ENCODE assay signal across 8 mouse cellular contexts in the genomic region with DNA sequence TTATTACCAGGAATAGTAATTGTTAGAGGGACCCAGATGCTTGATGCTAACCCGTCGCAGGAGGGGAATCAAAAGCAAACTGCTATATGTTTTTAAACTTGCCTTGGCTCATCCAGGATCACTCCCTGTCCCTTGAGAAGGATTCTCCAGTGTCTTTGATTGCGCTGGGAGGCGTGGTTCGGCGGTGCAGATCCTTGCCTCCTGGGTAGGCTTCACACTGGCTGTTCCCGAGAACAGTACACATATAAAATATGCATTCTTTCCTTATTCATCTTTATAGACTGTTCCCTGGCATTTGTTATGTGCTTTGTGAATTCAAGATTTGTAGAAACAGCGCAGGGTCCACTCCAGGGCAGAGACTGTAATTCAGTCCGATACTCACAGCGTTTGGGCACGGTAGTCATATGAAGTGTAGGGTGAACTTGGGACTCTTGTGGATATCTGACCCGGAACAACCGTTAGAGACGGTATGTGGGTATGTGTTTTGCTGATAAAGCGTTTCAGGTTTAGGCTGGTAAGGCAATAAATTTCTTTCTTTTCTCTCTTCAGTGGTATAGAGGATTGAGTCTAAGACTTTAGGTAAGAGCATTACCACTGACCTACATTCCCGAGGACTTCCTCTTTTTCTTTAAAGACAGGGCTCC. TPM values are rescaled to one million over a fixed set of nuclear protein-coding genes. Genes with fewer than 3 reads are reported as not detected.
A peak's percentile ranks its signal among the peaks of the same experiment; 100 is the strongest.
DNase-seq lines count a peak whose midpoint lies in the region; ATAC-seq and TF ChIP-seq lines count a peak whose summit lies in the region.

No protein-coding gene starts in this region.

- H3K27ac ChIP-seq in kidney, embryonic 15.5 days = peak overlapping the region; percentile 91
- H3K27ac ChIP-seq in forebrain, postnatal 0 days (ENCODE audit: low read depth, low read length) = 0 out of 2 replicates have a peak overlapping the region, but pooled peaks have one; percentile 79
- 0 out of 2 replicates have a peak overlapping the region, but pooled peaks have one; percentile 82 for H3K27ac ChIP-seq in limb, embryonic 15.5 days
- H3K27ac ChIP-seq in neural tube, embryonic 13.5 days (replicated peaks) = no peak overlapping the region; the same call in 1 of the 2 replicates

- peaks cover 11% of the 10 kb centered on the region; the same call in 1 of the 2 replicates for H3K36me3 ChIP-seq in kidney, embryonic 15.5 days
- H3K36me3 ChIP-seq in forebrain, postnatal 0 days (ENCODE audit: insufficient read depth) = 0 out of 2 replicates have a peak, but pooled peaks cover 2% of the 10 kb centered on the region
- peaks cover 11% of the 10 kb centered on the region; the same call in 1 of the 2 replicates for H3K36me3 ChIP-seq in limb, embryonic 15.5 days
- H3K36me3 ChIP-seq in neural tube, embryonic 13.5 days = no peaks in the 10 kb centered on the region

- H3K9me3 ChIP-seq in kidney, embryonic 15.5 days (replicated peaks) = no peaks in the 10 kb centered on the region
- H3K9me3 ChIP-seq in forebrain, postnatal 0 days (ENCODE audit: low read length) = no peaks in the 10 kb centered on the region
- H3K9me3 ChIP-seq in limb, embryonic 15.5 days = no peaks in the 10 kb centered on the region
- H3K9me3 ChIP-seq in neural tube, embryonic 13.5 days = no peaks in the 10 kb centered on the region

- H3K27me3 ChIP-seq in kidney, embryonic 15.5 days = no peaks in the 10 kb centered on the region
- no peaks in the 10 kb centered on the region for H3K27me3 ChIP-seq in forebrain, postnatal 0 days (ENCODE audit: insufficient read depth, low read length)
- no peaks in the 10 kb centered on the region for H3K27me3 ChIP-seq in limb, embryonic 15.5 days
- H3K27me3 ChIP-seq in neural tube, embryonic 13.5 days = no peaks in the 10 kb centered on the region

- no peak for ATAC-seq in kidney, embryonic 15.5 days (replicated peaks; ENCODE audit: low FRiP score)
- ATAC-seq in forebrain, postnatal 0 days = no peak
- ATAC-seq in limb, embryonic 15.5 days (ENCODE audit: insufficient number of reproducible peaks, low FRiP score, low TSS enrichment, low read depth) = no peak
- no peak for ATAC-seq in neural tube, embryonic 13.5 days (ENCODE audit: low read depth)
- no peak for ATAC-seq in inflammation-experienced regulatory T-cells, adult 6 months

- intact Hi-C loops in left cerebral cortex, postnatal 36 days (cut with DNase I) = no loop called here

- DNase-seq in kidney, adult 8-10 months = no peak
- peak; percentile 23 to 50 for DNase-seq in adrenal gland, postnatal 36 days
- no peak for DNase-seq in forebrain, postnatal 0 days
- no peak for DNase-seq in left cerebral cortex, postnatal 36 days (ENCODE audit: low spot score in 2 of 2)

- peak overlapping the region; percentile 93 for H3K4me3 ChIP-seq in kidney, embryonic 15.5 days (replicated peaks)
- peak overlapping the region; percentile 83 for H3K4me3 ChIP-seq in forebrain, postnatal 0 days (ENCODE audit: low read depth, low read length)
- peak overlapping the region; percentile 85 for H3K4me3 ChIP-seq in limb, embryonic 15.5 days
- H3K4me3 ChIP-seq in neural tube, embryonic 13.5 days = peak overlapping the region; percentile 85

- 13% methylated on average over 16 of the region's 16 CpGs for WGBS in kidney, embryonic 15.5 days
- 21% methylated on average over 16 of the region's 16 CpGs for WGBS in forebrain, postnatal 0 days
- WGBS in limb, embryonic 15.5 days = 17% methylated on average over 16 of the region's 16 CpGs
- 19% methylated on average over 16 of the region's 16 CpGs for WGBS in neural tube, embryonic 13.5 days

- peaks cover 40% of the 10 kb centered on the region for H3K4me1 ChIP-seq in kidney, embryonic 15.5 days
- H3K4me1 ChIP-seq in forebrain, postnatal 0 days (ENCODE audit: insufficient read depth) = peaks cover 20% of the 10 kb centered on the region
- H3K4me1 ChIP-seq in limb, embryonic 15.5 days = peaks cover 19% of the 10 kb centered on the region
- H3K4me1 ChIP-seq in neural tube, embryonic 13.5 days (replicated peaks) = peaks cover 36% of the 10 kb centered on the region

- TF ChIP-seq CTCF in forebrain, postnatal 0 days (IDR thresholded peaks at IDR 0.05; ENCODE audit: low read depth) = no peak

- H3K9ac ChIP-seq in kidney, embryonic 15.5 days = peak overlapping the region; percentile 91
- H3K9ac ChIP-seq in forebrain, postnatal 0 days = peak overlapping the region; percentile 81
- peak overlapping the region; percentile 80 for H3K9ac ChIP-seq in limb, embryonic 15.5 days
- peak overlapping the region; percentile 93 for H3K9ac ChIP-seq in neural tube, embryonic 13.5 days

- H3K4me2 ChIP-seq in kidney, embryonic 15.5 days = peak overlapping the region; percentile 88
- H3K4me2 ChIP-seq in forebrain, postnatal 0 days (ENCODE audit: low read depth) = peak overlapping the region; percentile 76
- peak overlapping the region; percentile 96 for H3K4me2 ChIP-seq in limb, embryonic 15.5 days
- peak overlapping the region; percentile 96 for H3K4me2 ChIP-seq in neural tube, embryonic 13.5 days

RNA-seq across cellular contexts. Expression of gene Ipmk, which starts 1.2 kb away (rescaled TPM):
- polyA plus RNA-seq in kidney, embryonic 15.5 days (2015; fragmentation: Nextera tagmentation; extraction: Ambion mirVana) = 14.3 and 18.6 TPM in 2 replicates
- 10 to 100 TPM; 15.6 to 20.5 TPM for total RNA-seq in adrenal gland, postnatal 36 days (2021)
- 19.3 and 26.1 TPM in 2 replicates for total RNA-seq in forebrain, postnatal 0 days (2014; rRNA removed)
- polyA plus RNA-seq in forebrain, postnatal 0 days (2015; fragmentation: Nextera tagmentation; extraction: Ambion mirVana) = 10.9 and 12.5 TPM in 2 replicates
- polyA plus RNA-seq in limb, embryonic 15.5 days (2015; fragmentation: Nextera tagmentation; extraction: Ambion mirVana) = 7.1 and 8.4 TPM in 2 replicates
- polyA plus RNA-seq in neural tube, embryonic 13.5 days (2015; fragmentation: Nextera tagmentation; extraction: Ambion mirVana) = 16.0 and 17.9 TPM in 2 replicates
- total RNA-seq in left cerebral cortex, postnatal 36 days (2021) = 10 to 100 TPM; 29.7 to 30.3 TPM
- polyA plus RNA-seq in inflammation-experienced regulatory T-cells, adult 6 months (2017; shearing (Covaris generic)) = 1 to 10 TPM; 3.3 to 5.9 (median 5.4) TPM

RNA-seq across cellular contexts. Expression of gene Cisd1, which starts 4.0 kb away (rescaled TPM):
- polyA plus RNA-seq in kidney, embryonic 15.5 days (2015; fragmentation: Nextera tagmentation; extraction: Ambion mirVana) = 131 and 136 TPM in 2 replicates
- 100 to 1,000 TPM in 1 of 2 experiments, 10 to 100 TPM in 1; 90.4 to 140 TPM for total RNA-seq in adrenal gland, postnatal 36 days (2021)
- total RNA-seq in forebrain, postnatal 0 days (2014; rRNA removed) = 128 and 160 TPM in 2 replicates
- 346 and 354 TPM in 2 replicates for polyA plus RNA-seq in forebrain, postnatal 0 days (2015; fragmentation: Nextera tagmentation; extraction: Ambion mirVana)
- 71.0 and 73.0 TPM in 2 replicates for polyA plus RNA-seq in limb, embryonic 15.5 days (2015; fragmentation: Nextera tagmentation; extraction: Ambion mirVana)
- polyA plus RNA-seq in neural tube, embryonic 13.5 days (2015; fragmentation: Nextera tagmentation; extraction: Ambion mirVana) = 242 and 259 TPM in 2 replicates
- 100 to 1,000 TPM; 120 to 139 TPM for total RNA-seq in left cerebral cortex, postnatal 36 days (2021)
- 10 to 100 TPM; 31.9 to 59.6 (median 36.2) TPM for polyA plus RNA-seq in inflammation-experienced regulatory T-cells, adult 6 months (2017; shearing (Covaris generic))

Comparison
In these comparisons a context has a peak if more than half of its experiments do, and no peak if none do; other contexts are left out.
1. DNase-seq: peak in adrenal gland, postnatal 36 days (2 of 2); none in kidney, adult 8-10 months (0 of 2), forebrain, postnatal 0 days (single experiment) and left cerebral cortex, postnatal 36 days (0 of 2).
2. Peak in every context shown above with its lines, with median percentiles within 50 percentile points of each other: H3K4me2 ChIP-seq, H3K4me3 ChIP-seq and H3K9ac ChIP-seq.